Mouse (Mus musculus) ES-E14 (cell line): ENCODE measurements around the gene Rgma. TPM values are rescaled to one million over a fixed set of nuclear protein-coding genes. Genes with fewer than 3 reads are reported as not detected.
A peak's percentile ranks its signal among the peaks of the same experiment; 100 is the strongest.

Experiments
- DNase-seq: peaks from one replicate; pipeline ENCODE4 v3.0.0-alpha.2; 2013; ENCODE audit warnings: low read depth, low spot score
- H3K27ac ChIP-seq: 2 replicates; pipeline ENCODE4 v1.5.1; 2012; ENCODE audit warnings: low read depth, mild to moderate bottlenecking, low read length, moderate library complexity, mixed read lengths; ENCODE audit not compliant: poor library complexity, insufficient read depth, severe bottlenecking
- H3K36me3 ChIP-seq: 2 replicates; pipeline ENCODE4 v1.6.1; 2012; ENCODE audit warnings: mild to moderate bottlenecking, low read length, moderate library complexity, mixed read lengths; ENCODE audit not compliant: control insufficient read depth, poor library complexity, insufficient read depth, severe bottlenecking
- H3K4me1 ChIP-seq, 2 experiments: fragments of 150-350 bp in 1 of 2; sonication (generic) in 1 of 2; 2 replicates each; pipeline ENCODE4 v1.6.1; 2012; ENCODE audit warnings: low read length in 2 of 2, mild to moderate bottlenecking in 1 of 2, mixed read lengths in 1 of 2; ENCODE audit not compliant: control insufficient read depth in 2 of 2, insufficient read depth in 2 of 2, poor library complexity in 1 of 2
- H3K4me3 ChIP-seq, 2 experiments: fragments of 150-350 bp in 1 of 2; sonication (generic) in 1 of 2; 2 replicates each; pipeline ENCODE4 v1.5.1; 2012; ENCODE audit warnings: low read length in 2 of 2, low read depth in 1 of 2, mild to moderate bottlenecking in 1 of 2, mixed read lengths in 1 of 2; ENCODE audit not compliant: insufficient read depth in 1 of 2, poor library complexity in 1 of 2, severe bottlenecking in 1 of 2
- H3K9ac ChIP-seq: 2 replicates; pipeline ENCODE4 v1.6.1; 2012; ENCODE audit warnings: low read depth, mild to moderate bottlenecking, low read length, mixed read lengths; ENCODE audit not compliant: poor library complexity, insufficient read depth, severe bottlenecking
- H3K9me3 ChIP-seq: fragments of 150-350 bp; sonication (generic); 2 replicates; pipeline ENCODE4 v1.6.1; 2012; ENCODE audit warnings: low read depth, mild to moderate bottlenecking, low read length; ENCODE audit not compliant: control insufficient read depth, insufficient read depth
- CHD2 ChIP-seq: IDR thresholded peaks from 2 replicates; pipeline ENCODE4 v1.6.1; 2014; ENCODE audit warnings: mild to moderate bottlenecking, low read depth, low read length, inconsistent platforms
- HCFC1 ChIP-seq: IDR thresholded peaks from 2 replicates; pipeline ENCODE4 v1.6.1; 2012; ENCODE audit warnings: low read length, inconsistent platforms, borderline replicate concordance; ENCODE audit not compliant: insufficient read depth
- MAFK ChIP-seq: IDR thresholded peaks from 2 replicates; pipeline ENCODE4 v1.6.1; 2014; ENCODE audit warnings: mild to moderate bottlenecking, low read depth, low read length, inconsistent platforms; ENCODE audit not compliant: insufficient read depth
- ZC3H11A ChIP-seq: IDR thresholded peaks from 2 replicates; pipeline ENCODE4 v1.6.1; 2012; ENCODE audit warnings: low read depth, mild to moderate bottlenecking, inconsistent platforms, low read length, borderline replicate concordance
- ZNF384 ChIP-seq: IDR thresholded peaks from 2 replicates; pipeline ENCODE4 v1.6.1; 2012; ENCODE audit warnings: low read depth, low read length, inconsistent platforms
- in situ Hi-C, 2 experiments: fragments of 600-800 bp; cut with MboI; formaldehyde crosslinking; loops; one replicate each; pipeline ENCODE4 v1.15.1; 2025; ENCODE audit warnings: low sequenced_read_pairs in 2 of 2, inconsistent platforms in 1 of 2; ENCODE audit not compliant: unreplicated experiment in 2 of 2
- total RNA-seq: library from RNA; depleted of rRNA; stranded (reverse); fragments of 300-350 nt; gene quantifications from 2 replicates; pipeline ENCODE4 v1.2.3, GENCODE M21; 2012

Rgma gene
- total RNA-seq, 1 experiment: 3.7 TPM

GRCm38 (mm10) chr7:73372352-73372970 lies 2.8 kb upstream of the Rgma start:
- in situ Hi-C loops: no loop called here
- Histone ChIP-seq H3K27ac (no peak overlapping the region; the same call in 1 of the 2 replicates), H3K36me3 (no peaks in the 10 kb centered on the region), H3K4me3 (peak overlapping the region; percentile 13 to 35), H3K4me1 (peaks cover 3 to 10% of the 10 kb centered on the region in 2 experiments; a peak in 2 of 4 replicates), H3K9me3 (no peaks in the 10 kb centered on the region), H3K9ac (no peak overlapping the region; the same call in 1 of the 2 replicates)
- TF ChIP-seq HCFC1 (no peak), ZNF384 (no peak), ZC3H11A (no peak), MAFK (no peak), CHD2 (no peak)
- peak; percentile 40 for DNase-seq

GRCm38 (mm10) chr7:73374727-73375126 lies 582 bp upstream of the Rgma start:
- Histone ChIP-seq H3K9me3 (no peaks in the 10 kb centered on the region), H3K27ac (no peak overlapping the region), H3K9ac (no peak overlapping the region), H3K36me3 (no peaks in the 10 kb centered on the region), H3K4me1 (peaks cover 3 to 10% of the 10 kb centered on the region in 2 experiments; a peak in 2 of 4 replicates), H3K4me3 (peak overlapping the region; percentile 77 to 80)
- no peak for DNase-seq
- TF ChIP-seq MAFK (no peak), ZC3H11A (no peak), CHD2 (no peak), HCFC1 (no peak), ZNF384 (no peak)
- in situ Hi-C loops: loop anchor here in 1 of 2 experiments (25.0 kb wide), 1 partner anchor 638 kb away; the partner anchor contains the start of gene St8sia2

GRCm38 (mm10) chr7:73376101-73377001 lies 1.0 kb downstream of the Rgma start:
- Histone ChIP-seq H3K27ac (no peak overlapping the region), H3K9me3 (no peaks in the 10 kb centered on the region), H3K36me3 (no peaks in the 10 kb centered on the region), H3K4me3 (peak overlapping the region; percentile 77 to 80), H3K9ac (peak overlapping the region; percentile 58), H3K4me1 (peaks cover 3 to 10% of the 10 kb centered on the region in 2 experiments; a peak in 2 of 4 replicates)
- TF ChIP-seq CHD2: no peak
- TF ChIP-seq ZC3H11A: peak; percentile 76
- no peak for TF ChIP-seq MAFK
- DNase-seq: peak; percentile 88
- in situ Hi-C loops: loop anchor here in 1 of 2 experiments (25.0 kb wide), 1 partner anchor 636 kb away; the partner anchor contains the start of gene St8sia2

- H3K9me3 ChIP-seq: no peaks in the 10 kb centered on the region
- no peak overlapping the region for H3K27ac ChIP-seq
- no peak for DNase-seq
- H3K4me3 ChIP-seq: no peak overlapping the region
- TF ChIP-seq MAFK (no peak), HCFC1 (no peak), ZC3H11A (no peak), CHD2 (no peak)
- H3K9ac ChIP-seq: no peak overlapping the region
- H3K36me3 ChIP-seq: no peaks in the 10 kb centered on the region
- in situ Hi-C loops: loop anchor here in 1 of 2 experiments (25.0 kb wide), 1 partner anchor 635 kb away; the partner anchor contains the start of gene St8sia2
- H3K4me1 ChIP-seq: peaks cover 3 to 8% of the 10 kb centered on the region in 2 experiments; a peak in 2 of 4 replicates
These were observed 2.0 kb downstream of the Rgma start for GRCm38 (mm10) chr7:73377307-73377706.
